Mouse (Mus musculus) forebrain, postnatal 0 days (tissue): ENCODE results near the gene Unc5cl. TPM values are rescaled to one million over a fixed set of nuclear protein-coding genes. Genes with fewer than 3 reads are reported as not detected.

ENCODE experiments used
- ATAC-seq: fragments of 200-750 bp; cut with Nextera tagmentation; 2 replicates; pipeline ENCODE4 v1.8.0; 2017; ENCODE audit warnings: mild to moderate bottlenecking, moderate library complexity
- DNase-seq: peaks from one replicate; pipeline ENCODE4 v3.0.0-alpha.2; 2015
- H3K27ac ChIP-seq: fragments of 300-500 bp; sonication (generic); 2 replicates; pipeline ENCODE4 v1.5.1; 2014; ENCODE audit warnings: low read depth, mild to moderate bottlenecking, antibody characterized with exemption, low read length, moderate library complexity, mixed read lengths
- H3K27me3 ChIP-seq: fragments of 300-500 bp; sonication (generic); 2 replicates; pipeline ENCODE4 v1.6.1; 2014; ENCODE audit warnings: mild to moderate bottlenecking, low read length, mixed read lengths; ENCODE audit not compliant: insufficient read depth
- H3K36me3 ChIP-seq: fragments of 300-500 bp; sonication (generic); 2 replicates; pipeline ENCODE4 v1.6.1; 2014; ENCODE audit warnings: mild to moderate bottlenecking, moderate library complexity; ENCODE audit not compliant: insufficient read depth
- H3K4me1 ChIP-seq: fragments of 300-500 bp; sonication (generic); 2 replicates; pipeline ENCODE4 v1.6.1; 2014; ENCODE audit warnings: antibody characterized with exemption; ENCODE audit not compliant: insufficient read depth
- H3K4me2 ChIP-seq: fragments of 300-500 bp; sonication (generic); 2 replicates; pipeline ENCODE4 v1.6.1; 2014; ENCODE audit warnings: low read depth, mild to moderate bottlenecking, moderate library complexity
- H3K4me3 ChIP-seq: fragments of 300-500 bp; sonication (generic); 2 replicates; pipeline ENCODE4 v1.5.1; 2014; ENCODE audit warnings: low read depth, low read length, mixed read lengths
- H3K9ac ChIP-seq: fragments of 300-500 bp; sonication (generic); 2 replicates; pipeline ENCODE4 v1.6.1; 2014; ENCODE audit warnings: mild to moderate bottlenecking
- H3K9me3 ChIP-seq: fragments of 300-500 bp; sonication (generic); 2 replicates; pipeline ENCODE4 v1.6.1; 2016; ENCODE audit warnings: low read length
- CTCF ChIP-seq: sonication (generic); IDR thresholded peaks from 2 replicates; pipeline ENCODE4 v1.5.1; 2016; ENCODE audit warnings: antibody characterized with exemption, control low read depth, low read depth
- WGBS: fragments of 180-500 bp; shearing (Covaris S2); extraction: QIAGEN DNeasy Blood & Tissue Kit; methylation state at CpG from one replicate; pipeline ENCODE4 v1.1.7; 2014; 5-methylcytosine and 5-hydroxymethylcytosine counted together
- polyA plus RNA-seq: library from polyadenylated mRNA; unstranded; fragments of >200 nt; fragmentation: Nextera tagmentation; extraction: Ambion mirVana; gene quantifications from 2 replicates; pipeline ENCODE4 v1.2.1, GENCODE M21; 2015
- total RNA-seq: library from RNA; depleted of rRNA; stranded (reverse); fragments of >200 nt; gene quantifications from 2 replicates; pipeline ENCODE4 v1.2.3, GENCODE M21; 2014

Unc5cl gene
- total and polyA plus RNA-seq, 2 experiments from 2014 or later, result 0.56 TPM; not detected in 1

DNA sequence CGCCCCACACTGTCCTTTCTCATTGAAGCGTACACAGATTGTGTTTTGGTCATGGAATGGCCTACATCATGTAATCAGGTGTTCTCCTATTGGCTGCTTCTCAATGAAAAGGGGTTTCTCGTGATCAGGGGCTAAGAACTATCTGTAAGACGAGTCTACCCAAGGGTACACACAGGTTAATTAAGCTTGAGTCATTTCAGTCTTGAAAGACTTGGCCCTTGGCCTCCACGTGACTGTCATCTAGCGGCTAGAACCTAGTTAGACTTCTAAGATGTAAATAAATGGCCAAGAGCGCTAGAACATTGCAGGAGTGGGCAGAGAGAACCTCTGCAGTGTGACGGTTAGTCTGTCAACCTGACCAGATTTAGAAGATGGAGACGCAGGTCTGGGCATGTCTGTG is 30.5 kb upstream of the Unc5cl start:
- H3K4me3 ChIP-seq, result no peak overlapping the region
- DNase-seq, result no peak
- no peaks in the 10 kb centered on the region for H3K27me3 ChIP-seq
- ATAC-seq, result no peak
- no peak overlapping the region for H3K27ac ChIP-seq
- no peaks in the 10 kb centered on the region for H3K4me1 ChIP-seq
- 77% methylated on average over 9 of the region's 9 CpGs for WGBS
- no peak for TF ChIP-seq CTCF
- no peak overlapping the region for H3K9ac ChIP-seq
- H3K36me3 ChIP-seq, result no peaks in the 10 kb centered on the region
- no peaks in the 10 kb centered on the region for H3K9me3 ChIP-seq
- no peak overlapping the region for H3K4me2 ChIP-seq

DNA sequence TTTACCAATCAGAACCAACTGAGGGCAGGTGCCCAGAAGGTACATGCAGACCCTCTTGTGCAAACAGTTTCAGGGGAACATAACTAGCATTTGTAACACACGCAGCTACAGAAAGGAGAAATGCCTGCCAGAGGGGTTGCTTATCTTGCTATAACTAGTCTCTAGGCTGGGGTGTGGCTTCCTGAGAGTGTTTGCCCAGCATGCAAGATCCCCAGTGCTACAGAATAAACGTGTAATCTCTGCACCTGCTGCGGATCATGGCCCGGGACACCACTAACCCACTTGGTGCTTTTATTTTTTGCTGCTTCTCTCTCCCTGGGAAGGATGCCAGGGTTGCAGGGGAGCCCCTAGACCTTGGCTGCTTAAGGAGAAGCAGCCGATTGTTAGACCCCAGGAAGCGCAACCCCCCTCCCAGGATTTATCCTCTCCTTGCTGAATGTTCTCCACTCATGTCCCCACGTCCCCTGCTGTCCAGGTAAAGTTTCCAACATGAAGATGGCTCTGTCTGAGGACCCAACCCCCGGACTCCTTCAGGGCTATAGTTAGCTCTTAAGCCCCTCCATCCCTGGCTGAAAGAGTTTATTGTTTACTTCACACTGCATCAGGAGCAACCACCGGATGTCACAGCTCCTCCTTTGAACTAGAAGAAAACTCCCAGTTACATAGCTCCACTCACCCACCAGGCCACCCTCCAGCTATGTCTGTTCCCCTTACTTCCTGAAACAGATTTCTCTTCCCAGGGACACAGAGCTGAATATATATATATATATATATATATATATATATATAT is 28.7 kb upstream of the Unc5cl start:
- H3K4me1 ChIP-seq, result no peaks in the 10 kb centered on the region
- no peaks in the 10 kb centered on the region for H3K27me3 ChIP-seq
- DNase-seq (no peak), ATAC-seq (no peak; the same call in 1 of the 2 replicates)
- no peaks in the 10 kb centered on the region for H3K9me3 ChIP-seq
- H3K4me2 ChIP-seq, result no peak overlapping the region
- 21% methylated on average over 9 of the region's 9 CpGs for WGBS
- H3K36me3 ChIP-seq, result no peaks in the 10 kb centered on the region
- H3K27ac ChIP-seq, result no peak overlapping the region
- no peak overlapping the region for H3K9ac ChIP-seq
- H3K4me3 ChIP-seq, result no peak overlapping the region
- TF ChIP-seq CTCF, result no peak

DNA sequence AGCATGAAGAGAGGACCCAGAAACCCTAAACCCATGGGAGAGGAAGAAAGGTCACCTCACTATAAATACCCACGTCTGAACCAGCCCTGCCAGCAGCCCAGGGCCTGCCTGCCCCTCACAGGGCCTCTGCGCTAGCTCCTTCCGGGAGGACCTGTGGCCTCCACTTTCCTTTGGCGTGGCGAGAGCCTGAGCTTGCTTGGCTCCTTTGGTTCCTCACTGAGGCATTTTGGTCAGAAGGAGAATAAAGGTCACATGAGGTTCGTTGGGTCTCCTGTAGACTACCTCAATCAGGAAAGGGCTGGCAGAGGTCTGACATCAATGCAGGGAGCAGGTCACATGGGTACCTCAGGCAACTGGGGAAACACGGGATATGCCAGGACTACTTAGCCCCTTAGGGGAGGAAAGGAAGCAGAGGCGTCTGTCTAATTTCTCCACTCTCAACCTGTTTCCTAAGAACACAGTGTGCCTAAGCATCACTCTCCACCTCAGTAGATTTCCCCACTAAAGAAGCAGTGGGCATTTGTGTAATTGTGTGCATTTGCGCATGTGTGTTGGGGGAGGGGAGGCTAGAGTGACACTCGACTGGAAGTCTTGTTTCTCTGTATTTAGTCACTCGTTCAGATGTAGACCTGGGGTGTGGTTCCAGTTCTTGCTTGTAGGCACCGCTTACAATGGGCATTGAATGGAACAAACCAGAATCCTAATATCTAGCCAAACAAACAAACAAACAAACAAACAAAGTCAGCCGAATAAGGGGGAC is 27.5 kb upstream of the Unc5cl start:
- H3K27me3 ChIP-seq, result no peaks in the 10 kb centered on the region
- H3K9me3 ChIP-seq, result no peaks in the 10 kb centered on the region
- no peak for ATAC-seq
- no peaks in the 10 kb centered on the region for H3K4me1 ChIP-seq
- no peak overlapping the region for H3K4me2 ChIP-seq
- H3K36me3 ChIP-seq, result no peaks in the 10 kb centered on the region
- WGBS, result 70% methylated on average over 13 of the region's 13 CpGs
- no peak for TF ChIP-seq CTCF
- no peak overlapping the region for H3K27ac ChIP-seq
- no peak overlapping the region for H3K4me3 ChIP-seq
- no peak for DNase-seq
- no peak overlapping the region for H3K9ac ChIP-seq

- Histone ChIP-seq H3K9ac (no peak overlapping the region), H3K4me1 (no peaks in the 10 kb centered on the region), H3K36me3 (no peaks in the 10 kb centered on the region), H3K27ac (no peak overlapping the region), H3K4me3 (no peak overlapping the region), H3K9me3 (no peaks in the 10 kb centered on the region), H3K27me3 (no peaks in the 10 kb centered on the region), H3K4me2 (no peak overlapping the region)
- no peak for ATAC-seq
- DNase-seq, result no peak
- TF ChIP-seq CTCF, result no peak
- WGBS, result 80% methylated on average over 11 of the region's 11 CpGs
Measured at GRCm38 (mm10) chr17:48427852-48428530, 26.7 kb upstream of the Unc5cl start.

DNA sequence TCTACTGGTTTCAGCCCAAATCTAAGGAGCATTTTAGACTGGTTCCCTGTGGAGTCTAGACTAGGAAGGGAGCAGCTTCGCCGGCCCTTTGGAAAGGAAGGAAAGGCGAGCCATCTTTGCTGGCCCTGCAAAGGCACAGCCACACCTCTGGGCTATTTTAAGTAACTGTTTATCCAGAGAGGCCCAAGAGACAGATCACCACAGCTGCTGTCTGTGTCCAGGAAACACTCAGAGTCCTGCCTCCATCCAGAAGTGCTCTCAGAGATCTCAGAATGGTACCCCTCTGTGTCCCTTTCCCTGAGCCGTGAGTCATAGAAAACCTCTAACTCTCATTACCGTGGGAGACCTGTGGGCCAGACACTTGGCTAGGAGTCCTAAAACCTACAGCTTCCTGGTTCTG is 24.3 kb upstream of the Unc5cl start:
- 62% methylated on average over 5 of the region's 5 CpGs for WGBS
- Histone ChIP-seq H3K27me3 (no peaks in the 10 kb centered on the region), H3K4me2 (no peak overlapping the region), H3K4me1 (no peaks in the 10 kb centered on the region), H3K27ac (no peak overlapping the region), H3K9ac (no peak overlapping the region), H3K9me3 (no peaks in the 10 kb centered on the region), H3K4me3 (no peak overlapping the region), H3K36me3 (no peaks in the 10 kb centered on the region)
- DNase-seq (no peak), ATAC-seq (no peak)
- no peak for TF ChIP-seq CTCF

GRCm38 (mm10) chr17:48431054-48431453 is 23.6 kb upstream of the Unc5cl start:
- Histone ChIP-seq H3K27ac (no peak overlapping the region), H3K9ac (no peak overlapping the region), H3K4me3 (no peak overlapping the region), H3K4me1 (no peaks in the 10 kb centered on the region), H3K27me3 (no peaks in the 10 kb centered on the region), H3K36me3 (no peaks in the 10 kb centered on the region), H3K9me3 (no peaks in the 10 kb centered on the region), H3K4me2 (no peak overlapping the region)
- TF ChIP-seq CTCF, result no peak
- no peak for ATAC-seq
- DNase-seq, result no peak
- WGBS, result 88% methylated on average over 5 of the region's 5 CpGs
